Mouse (Mus musculus): Measurements from ENCODE around the gene Syn1. TPM values are rescaled to one million over a fixed set of nuclear protein-coding genes. Genes with fewer than 3 reads are reported as not detected.

Syn1 gene
- polyA plus RNA-seq (2015; fragmentation: Nextera tagmentation; extraction: Ambion mirVana): 0.44 and 0.70 TPM in 2 replicates

GRCm38 (mm10) chrX:20920844-20921364 is at the start of gene Syn1:
TSS of gene Syn1 (minus strand) at chrX:20921004.
- H3K9ac ChIP-seq: no peak within 1 kb of the TSS
- H3K9me3 ChIP-seq (replicated peaks): no peaks in the 10 kb centered on the region
- H3K4me2 ChIP-seq: peak within 1 kb of the TSS; percentile 83
- peaks cover 8% of the 10 kb centered on the region; the same call in 1 of the 2 replicates for H3K4me1 ChIP-seq
- ATAC-seq (replicated peaks; ENCODE audit: low FRiP score): peak; percentile 96
- peaks cover 15% of the 10 kb centered on the region; the same call in 1 of the 2 replicates for H3K27me3 ChIP-seq
- H3K27ac ChIP-seq: no peak within 1 kb of the TSS
- 17% methylated on average over 40 of the region's 44 CpGs for WGBS
- 0 out of 2 replicates have a peak, but pooled peaks cover 2% of the 10 kb centered on the region for H3K36me3 ChIP-seq
- H3K4me3 ChIP-seq (replicated peaks): peak within 1 kb of the TSS; percentile 45

GRCm38 (mm10) chrX:20961477-20962378 is 40.9 kb upstream of the Syn1 start, which contains the start of gene Uxt:
TSS of gene Uxt (minus strand) at chrX:20962017.
- Histone ChIP-seq H3K4me1 (peaks cover 3% of the 10 kb centered on the region; the same call in 1 of the 2 replicates), H3K9ac (peak within 1 kb of the TSS; percentile 48), H3K9me3 (replicated peaks) (no peaks in the 10 kb centered on the region), H3K4me2 (peak within 1 kb of the TSS; percentile 53), H3K27me3 (no peaks in the 10 kb centered on the region), H3K36me3 (peaks cover 9% of the 10 kb centered on the region; the same call in 1 of the 2 replicates), H3K4me3 (replicated peaks) (peak within 1 kb of the TSS; percentile 60), H3K27ac (peak within 1 kb of the TSS; percentile 85)
- 20% methylated on average over 57 of the region's 57 CpGs for WGBS
- ATAC-seq (replicated peaks; ENCODE audit: low FRiP score): peak; percentile 99

GRCm38 (mm10) chrX:20950191-20950880 is 29.5 kb upstream of the Syn1 start, which contains the start of gene Elk1:
TSS of gene Elk1 (minus strand) at chrX:20950608.
- peaks cover 5% of the 10 kb centered on the region; the same call in 1 of the 2 replicates for H3K4me1 ChIP-seq
- 14% methylated on average over 30 of the region's 30 CpGs for WGBS
- peak within 1 kb of the TSS; percentile 70 for H3K4me3 ChIP-seq (replicated peaks)
- peak within 1 kb of the TSS; percentile 57 for H3K4me2 ChIP-seq
- H3K9me3 ChIP-seq (replicated peaks): no peaks in the 10 kb centered on the region
- H3K36me3 ChIP-seq: no peaks in the 10 kb centered on the region
- no peaks in the 10 kb centered on the region for H3K27me3 ChIP-seq
- peak within 1 kb of the TSS; percentile 73 for H3K27ac ChIP-seq
- peak within 1 kb of the TSS; percentile 66 for H3K9ac ChIP-seq
- ATAC-seq (replicated peaks; ENCODE audit: low FRiP score): peak; percentile 98

- no peak for ATAC-seq (replicated peaks; ENCODE audit: low FRiP score)
- Histone ChIP-seq H3K4me2 (no peak overlapping the region), H3K9ac (no peak overlapping the region), H3K9me3 (replicated peaks) (no peaks in the 10 kb centered on the region), H3K27me3 (no peaks in the 10 kb centered on the region), H3K27ac (no peak overlapping the region), H3K4me1 (peaks cover 2% of the 10 kb centered on the region; the same call in 1 of the 2 replicates), H3K4me3 (replicated peaks) (no peak overlapping the region), H3K36me3 (0 out of 2 replicates have a peak, but pooled peaks cover 6% of the 10 kb centered on the region)
- 22% methylated on average over 4 of the region's 4 CpGs for WGBS
Measured at GRCm38 (mm10) chrX:20946055-20946454, 25.3 kb upstream of the Syn1 start.

- Histone ChIP-seq H3K4me1 (no peaks in the 10 kb centered on the region), H3K4me2 (no peak overlapping the region), H3K36me3 (peaks cover 40% of the 10 kb centered on the region), H3K4me3 (replicated peaks) (no peak overlapping the region), H3K27me3 (no peaks in the 10 kb centered on the region), H3K9ac (no peak overlapping the region), H3K27ac (no peak overlapping the region), H3K9me3 (replicated peaks) (no peaks in the 10 kb centered on the region)
- 84% methylated on average over 1 of the region's 1 CpGs for WGBS
- no peak for ATAC-seq (replicated peaks; ENCODE audit: low FRiP score)
Measured at GRCm38 (mm10) chrX:20931963-20932362, 11.2 kb upstream of the Syn1 start.

- no peak within 1 kb of the TSS for H3K4me2 ChIP-seq
- ATAC-seq (replicated peaks; ENCODE audit: low FRiP score): no peak
- H3K9me3 ChIP-seq (replicated peaks): no peaks in the 10 kb centered on the region
- no peak within 1 kb of the TSS for H3K4me3 ChIP-seq (replicated peaks)
- no peak within 1 kb of the TSS for H3K9ac ChIP-seq
- H3K27me3 ChIP-seq: no peaks in the 10 kb centered on the region
- H3K4me1 ChIP-seq: no peaks in the 10 kb centered on the region
- peaks cover 34% of the 10 kb centered on the region; the same call in 1 of the 2 replicates for H3K36me3 ChIP-seq
- no peak within 1 kb of the TSS for H3K27ac ChIP-seq
- WGBS: 89% methylated on average over 1 of the region's 1 CpGs
Measured at GRCm38 (mm10) chrX:20931364-20931763, 10.6 kb upstream of the Syn1 start, which contains the start of gene Cfp. TSS of gene Cfp (minus strand) at chrX:20931555.

GRCm38 (mm10) chrX:20929859-20930258 is 9.1 kb upstream of the Syn1 start:
- no peak for ATAC-seq (replicated peaks; ENCODE audit: low FRiP score)
- no peak overlapping the region for H3K4me2 ChIP-seq
- 92% methylated on average over 1 of the region's 1 CpGs for WGBS

GRCm38 (mm10) chrX:20924976-20925375 is 4.2 kb upstream of the Syn1 start:
- Histone ChIP-seq H3K27ac (no peak overlapping the region), H3K27me3 (peaks cover 5% of the 10 kb centered on the region; the same call in 1 of the 2 replicates), H3K4me1 (peaks cover 7% of the 10 kb centered on the region; the same call in 1 of the 2 replicates), H3K9ac (no peak overlapping the region), H3K4me3 (replicated peaks) (no peak overlapping the region), H3K4me2 (no peak overlapping the region), H3K36me3 (0 out of 2 replicates have a peak, but pooled peaks cover 10% of the 10 kb centered on the region), H3K9me3 (replicated peaks) (no peaks in the 10 kb centered on the region)
- no peak for ATAC-seq (replicated peaks; ENCODE audit: low FRiP score)

More at GRCm38 (mm10) chrX:20929859-20930258, 9.1 kb upstream of the Syn1 start:
- H3K27ac ChIP-seq: no peak overlapping the region
- no peak overlapping the region for H3K4me3 ChIP-seq (replicated peaks)
- H3K27me3 ChIP-seq: no peaks in the 10 kb centered on the region
- no peaks in the 10 kb centered on the region for H3K4me1 ChIP-seq
- H3K36me3 ChIP-seq: peaks cover 22% of the 10 kb centered on the region; the same call in 1 of the 2 replicates
- no peak overlapping the region for H3K9ac ChIP-seq
- no peaks in the 10 kb centered on the region for H3K9me3 ChIP-seq (replicated peaks)

GRCm38 (mm10) chrX:20923506-20923905 is 2.7 kb upstream of the Syn1 start:
- no peak overlapping the region for H3K27ac ChIP-seq
- 0 out of 2 replicates have a peak, but pooled peaks cover 10% of the 10 kb centered on the region for H3K36me3 ChIP-seq
- H3K9ac ChIP-seq: no peak overlapping the region
- 66% methylated on average over 1 of the region's 1 CpGs for WGBS
- no peak for ATAC-seq (replicated peaks; ENCODE audit: low FRiP score)
- H3K27me3 ChIP-seq: peaks cover 15% of the 10 kb centered on the region; the same call in 1 of the 2 replicates
- no peak overlapping the region for H3K4me2 ChIP-seq
- H3K4me1 ChIP-seq: peaks cover 8% of the 10 kb centered on the region; the same call in 1 of the 2 replicates
- H3K4me3 ChIP-seq (replicated peaks): no peak overlapping the region
- H3K9me3 ChIP-seq (replicated peaks): no peaks in the 10 kb centered on the region

GRCm38 (mm10) chrX:20921366-20921765 is 562 bp upstream of the Syn1 start:
- H3K4me2 ChIP-seq: peak overlapping the region; percentile 83
- H3K4me1 ChIP-seq: peaks cover 8% of the 10 kb centered on the region; the same call in 1 of the 2 replicates
- no peak for ATAC-seq (replicated peaks; ENCODE audit: low FRiP score)
- peaks cover 15% of the 10 kb centered on the region; the same call in 1 of the 2 replicates for H3K27me3 ChIP-seq
- peak overlapping the region; percentile 45 for H3K4me3 ChIP-seq (replicated peaks)
- no peak overlapping the region for H3K9ac ChIP-seq
- H3K9me3 ChIP-seq (replicated peaks): no peaks in the 10 kb centered on the region
- WGBS: 37% methylated on average over 5 of the region's 5 CpGs
- no peak overlapping the region for H3K27ac ChIP-seq
- H3K36me3 ChIP-seq: 0 out of 2 replicates have a peak, but pooled peaks cover 2% of the 10 kb centered on the region

GRCm38 (mm10) chrX:20920249-20920843 is 458 bp downstream of the Syn1 start:
- 19% methylated on average over 45 of the region's 49 CpGs for WGBS
- Histone ChIP-seq H3K36me3 (no peaks in the 10 kb centered on the region), H3K27me3 (peaks cover 15% of the 10 kb centered on the region; the same call in 1 of the 2 replicates), H3K4me1 (peaks cover 8% of the 10 kb centered on the region; the same call in 1 of the 2 replicates), H3K4me3 (replicated peaks) (peak overlapping the region; percentile 45), H3K9me3 (replicated peaks) (no peaks in the 10 kb centered on the region), H3K9ac (no peak overlapping the region), H3K4me2 (peak overlapping the region; percentile 83), H3K27ac (no peak overlapping the region)
- ATAC-seq (replicated peaks; ENCODE audit: low FRiP score): peak; percentile 64
